Comparison of ENCODE assay signal across 35 mouse cellular contexts in the genomic region with DNA sequence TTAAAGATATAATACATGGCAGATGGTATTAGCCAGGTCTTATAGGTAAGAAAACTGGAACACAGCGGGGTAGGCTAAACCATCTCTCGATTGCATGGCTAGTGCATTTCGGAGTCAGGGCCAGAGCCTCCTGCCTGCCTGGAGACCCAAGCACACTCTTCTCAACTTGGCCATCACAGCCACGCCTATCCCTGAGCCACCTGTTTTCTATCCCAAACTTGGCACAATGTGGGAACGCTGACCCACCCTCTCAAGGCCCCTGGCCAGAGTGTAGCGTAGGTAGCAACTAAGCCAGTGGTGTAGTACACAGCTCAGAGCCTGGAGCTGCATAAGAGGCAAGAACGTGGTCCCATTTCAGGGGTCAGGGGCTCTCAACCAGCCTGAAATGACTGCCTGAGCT.
"Had no signal": no experiment of that assay in that cellular context is flagged by ENCODE, and none has a peak within 500 bp of the region (broad histone marks: within the 10 kb centered on the region; RNA-seq: fewer than 3 reads in every experiment).

No protein-coding gene starts in this region.

- H3K27ac ChIP-seq: heart, embryonic 10.5 days; heart, embryonic 13.5 days; heart, embryonic 15.5 days; hindbrain, embryonic 10.5 days; hindbrain, embryonic 12.5 days; hindbrain, embryonic 13.5 days; hindbrain, embryonic 14.5 days; hindbrain, embryonic 15.5 days; hindbrain, postnatal 0 days; intestine, embryonic 15.5 days; kidney, embryonic 15.5 days; kidney, postnatal 0 days; layer of hippocampus, adult 2 months had no signal

- H3K9ac ChIP-seq: heart, embryonic 12.5 days; heart, embryonic 13.5 days; heart, embryonic 15.5 days; hindbrain, embryonic 12.5 days; hindbrain, embryonic 13.5 days; hindbrain, embryonic 14.5 days; hindbrain, embryonic 15.5 days; intestine, embryonic 15.5 days; kidney, embryonic 15.5 days had no signal

- ATAC-seq: hindbrain, embryonic 16.5 days; inflammation-experienced regulatory T-cells, adult 6 months; intestine, embryonic 15.5 days; intestine, embryonic 16.5 days; intestine, postnatal 0 days had no signal

- H3K4me2 ChIP-seq: heart, embryonic 11.5 days; heart, embryonic 12.5 days; heart, embryonic 13.5 days; heart, embryonic 15.5 days; hindbrain, embryonic 12.5 days; hindbrain, embryonic 13.5 days; hindbrain, embryonic 14.5 days; hindbrain, embryonic 15.5 days; intestine, embryonic 15.5 days; kidney, embryonic 15.5 days had no signal

- H3K36me3 ChIP-seq: heart, embryonic 10.5 days; heart, embryonic 12.5 days; heart, embryonic 13.5 days; heart, embryonic 15.5 days; hindbrain, embryonic 10.5 days; hindbrain, embryonic 12.5 days; hindbrain, embryonic 13.5 days; hindbrain, embryonic 15.5 days; intestine, embryonic 15.5 days; kidney, embryonic 15.5 days had no signal

- H3K4me1 ChIP-seq: heart, embryonic 10.5 days; heart, embryonic 12.5 days; heart, embryonic 13.5 days; heart, embryonic 15.5 days; hindbrain, embryonic 10.5 days; hindbrain, embryonic 12.5 days; hindbrain, embryonic 13.5 days; hindbrain, embryonic 15.5 days had no signal

- H3K4me3 ChIP-seq: heart, embryonic 10.5 days; heart, embryonic 12.5 days; heart, embryonic 13.5 days; heart, embryonic 15.5 days; hindbrain, embryonic 10.5 days; hindbrain, embryonic 12.5 days; hindbrain, embryonic 13.5 days; hindbrain, embryonic 15.5 days; intestine, embryonic 15.5 days; kidney, embryonic 15.5 days; layer of hippocampus, adult 2 months had no signal

- H3K27me3 ChIP-seq: heart, embryonic 13.5 days; heart, embryonic 15.5 days; hindbrain, embryonic 12.5 days; hindbrain, embryonic 13.5 days; hindbrain, embryonic 15.5 days; intestine, embryonic 15.5 days; kidney, embryonic 15.5 days had no signal

- H3K9me3 ChIP-seq: heart, embryonic 10.5 days; heart, embryonic 12.5 days; heart, embryonic 13.5 days; heart, embryonic 15.5 days; hindbrain, embryonic 10.5 days; hindbrain, embryonic 12.5 days; hindbrain, embryonic 13.5 days; hindbrain, embryonic 15.5 days; intestine, embryonic 15.5 days; kidney, embryonic 15.5 days had no signal

- DNase-seq: heart, postnatal 10 days; heart, postnatal 14 days; heart, postnatal 36 days; heart, postnatal 4 days; kidney, adult 11 months; kidney, adult 18-20 months; kidney, adult 2 months; kidney, adult 8-10 months; kidney, adult 9 months; kidney, postnatal 10 days; kidney, postnatal 14 days; kidney, postnatal 25 days; kidney, postnatal 36 days; kidney, postnatal 4 days; layer of hippocampus, adult 9-11 months; layer of hippocampus, postnatal 36 days had no signal
